12 mouse cellular contexts compared by ENCODE assay signal in genomic region chr7:80193941-80194739, GRCm38 (mm10). TPM values are rescaled to one million over a fixed set of nuclear protein-coding genes. Genes with fewer than 3 reads are reported as not detected.
DNase-seq lines count a peak whose midpoint lies in the region; ATAC-seq lines count a peak whose summit lies in the region.
"Had no signal": no experiment of that assay in that cellular context is flagged by ENCODE, and none has a peak within 500 bp of the region (broad histone marks: within the 10 kb centered on the region; RNA-seq: fewer than 3 reads in every experiment).

No protein-coding gene starts in this region.

- no peak for ATAC-seq in embryonic facial prominence, embryonic 15.5 days (ENCODE audit: insufficient number of reproducible peaks, low FRiP score, low TSS enrichment, low read depth)
- ATAC-seq in hindbrain, embryonic 16.5 days, result no peak; the same call in 1 of the 2 replicates
- ATAC-seq in neural tube, embryonic 14.5 days (ENCODE audit: low read depth), result no peak

- no peak overlapping the region for H3K4me2 ChIP-seq in embryonic facial prominence, embryonic 15.5 days (replicated peaks)
- peak overlapping the region; percentile 13 for H3K4me2 ChIP-seq in hindbrain, embryonic 16.5 days (ENCODE audit: low read length)
- H3K4me2 ChIP-seq in neural tube, embryonic 14.5 days (ENCODE audit: low read depth, low read length), result peak overlapping the region; percentile 11; the same call in 1 of the 2 replicates

- no peak overlapping the region for H3K9ac ChIP-seq in embryonic facial prominence, embryonic 15.5 days
- H3K9ac ChIP-seq in hindbrain, embryonic 16.5 days (ENCODE audit: low read depth, low read length), result peak overlapping the region; percentile 35; the same call in 1 of the 2 replicates
- H3K9ac ChIP-seq in neural tube, embryonic 14.5 days (replicated peaks; ENCODE audit: low read depth, low read length), result no peak overlapping the region

- no peak overlapping the region for H3K4me3 ChIP-seq in embryonic facial prominence, embryonic 15.5 days (replicated peaks)
- no peak overlapping the region for H3K4me3 ChIP-seq in hindbrain, embryonic 16.5 days (ENCODE audit: low read length)
- no peak overlapping the region for H3K4me3 ChIP-seq in neural tube, embryonic 14.5 days (ENCODE audit: low read depth, low read length)

- 44% methylated on average over 13 of the region's 13 CpGs for WGBS in embryonic facial prominence, embryonic 15.5 days
- 41% methylated on average over 13 of the region's 13 CpGs for WGBS in hindbrain, embryonic 16.5 days
- 43% methylated on average over 13 of the region's 13 CpGs for WGBS in neural tube, embryonic 14.5 days

- H3K36me3 ChIP-seq in embryonic facial prominence, embryonic 15.5 days, result no peaks in the 10 kb centered on the region
- no peaks in the 10 kb centered on the region for H3K36me3 ChIP-seq in hindbrain, embryonic 16.5 days (ENCODE audit: control insufficient read depth, insufficient read depth, low read length)
- H3K36me3 ChIP-seq in neural tube, embryonic 14.5 days (ENCODE audit: control insufficient read depth, insufficient read depth, low read length), result no peaks in the 10 kb centered on the region

- H3K4me1 ChIP-seq in embryonic facial prominence, embryonic 15.5 days, result peaks cover 62% of the 10 kb centered on the region
- peaks cover 33% of the 10 kb centered on the region for H3K4me1 ChIP-seq in hindbrain, embryonic 16.5 days (ENCODE audit: control insufficient read depth, insufficient read depth, low read depth, low read length)
- H3K4me1 ChIP-seq in neural tube, embryonic 14.5 days (ENCODE audit: control insufficient read depth, insufficient read depth, low read length), result peaks cover 38% of the 10 kb centered on the region

- peak; percentile 50 for DNase-seq in lung, postnatal 10 days
- DNase-seq in lung, adult 18-20 months, result no peak
- DNase-seq in left cerebral cortex, adult 11 months (ENCODE audit: low spot score), result no peak
- no peak for DNase-seq in gastrocnemius, postnatal 4 days (ENCODE audit: low spot score in 2 of 2)
- no peak for DNase-seq in MN1 (ENCODE audit: low spot score)
- DNase-seq: embryo, embryonic 11 days; heart, postnatal 36 days; layer of hippocampus, postnatal 36 days had no signal

- H3K27me3 ChIP-seq in embryonic facial prominence, embryonic 15.5 days, result no peaks in the 10 kb centered on the region
- H3K27me3 ChIP-seq in hindbrain, embryonic 16.5 days (replicated peaks; ENCODE audit: control insufficient read depth, insufficient read depth, low read length), result no peaks in the 10 kb centered on the region
- no peaks in the 10 kb centered on the region for H3K27me3 ChIP-seq in neural tube, embryonic 14.5 days (ENCODE audit: control insufficient read depth, insufficient read depth, low read length)

- no peaks in the 10 kb centered on the region for H3K9me3 ChIP-seq in embryonic facial prominence, embryonic 15.5 days (replicated peaks)
- H3K9me3 ChIP-seq in hindbrain, embryonic 16.5 days (ENCODE audit: control insufficient read depth, low read length), result no peaks in the 10 kb centered on the region
- no peaks in the 10 kb centered on the region for H3K9me3 ChIP-seq in neural tube, embryonic 14.5 days (ENCODE audit: control insufficient read depth, low read length)

- peak overlapping the region; percentile 80 for H3K27ac ChIP-seq in embryonic facial prominence, embryonic 15.5 days (replicated peaks)
- H3K27ac ChIP-seq in hindbrain, embryonic 16.5 days (ENCODE audit: low read depth, low read length), result peak overlapping the region; percentile 67
- peak overlapping the region; percentile 72 for H3K27ac ChIP-seq in neural tube, embryonic 14.5 days (ENCODE audit: low read depth, low read length)

RNA-seq across cellular contexts. Expression of gene Sema4b, which starts 7.5 kb away (rescaled TPM):
- 23.0 and 25.2 TPM in 2 replicates for polyA plus RNA-seq in embryonic facial prominence, embryonic 15.5 days (2015; fragmentation: Nextera tagmentation; extraction: Ambion mirVana)
- polyA plus RNA-seq in hindbrain, embryonic 16.5 days (2015; fragmentation: Nextera tagmentation; extraction: Ambion mirVana), result 21.1 and 24.3 TPM in 2 replicates
- 18.7 and 25.7 TPM in 2 replicates for polyA plus RNA-seq in neural tube, embryonic 14.5 days (2014; fragmentation: Nextera tagmentation; extraction: Ambion mirVana)
- 1 to 10 TPM; 5.4 to 5.6 TPM for total RNA-seq in gastrocnemius, postnatal 4 days (2021)

RNA-seq across cellular contexts. Expression of gene Cib1, which starts 38.5 kb away (rescaled TPM):
- polyA plus RNA-seq in embryonic facial prominence, embryonic 15.5 days (2015; fragmentation: Nextera tagmentation; extraction: Ambion mirVana), result 96.8 and 108 TPM in 2 replicates
- polyA plus RNA-seq in hindbrain, embryonic 16.5 days (2015; fragmentation: Nextera tagmentation; extraction: Ambion mirVana), result 42.4 and 42.6 TPM in 2 replicates
- polyA plus RNA-seq in neural tube, embryonic 14.5 days (2014; fragmentation: Nextera tagmentation; extraction: Ambion mirVana), result 26.4 and 38.0 TPM in 2 replicates
- 10 to 100 TPM; 21.1 to 21.2 TPM for total RNA-seq in gastrocnemius, postnatal 4 days (2021)

RNA-seq across cellular contexts. Expression of gene Gdpgp1, which starts 38.5 kb away (rescaled TPM):
- 4.1 TPM in 2 replicates for polyA plus RNA-seq in embryonic facial prominence, embryonic 15.5 days (2015; fragmentation: Nextera tagmentation; extraction: Ambion mirVana)
- polyA plus RNA-seq in hindbrain, embryonic 16.5 days (2015; fragmentation: Nextera tagmentation; extraction: Ambion mirVana), result 4.5 and 4.9 TPM in 2 replicates
- polyA plus RNA-seq in neural tube, embryonic 14.5 days (2014; fragmentation: Nextera tagmentation; extraction: Ambion mirVana), result 4.5 and 5.3 TPM in 2 replicates
- 1 to 10 TPM; 1.7 to 1.9 TPM for total RNA-seq in gastrocnemius, postnatal 4 days (2021)

RNA-seq across cellular contexts. Expression of gene Ttll13, which starts 52.0 kb away (rescaled TPM):
- 1.3 and 1.6 TPM in 2 replicates for polyA plus RNA-seq in embryonic facial prominence, embryonic 15.5 days (2015; fragmentation: Nextera tagmentation; extraction: Ambion mirVana)
- polyA plus RNA-seq in hindbrain, embryonic 16.5 days (2015; fragmentation: Nextera tagmentation; extraction: Ambion mirVana), result 3.3 TPM in 2 replicates
- polyA plus RNA-seq in neural tube, embryonic 14.5 days (2014; fragmentation: Nextera tagmentation; extraction: Ambion mirVana), result 3.1 and 4.2 TPM in 2 replicates
- total RNA-seq in gastrocnemius, postnatal 4 days (2021), result under 1 TPM; 0.36 to 0.61 TPM
- total RNA-seq: monocyte, adult 5-6 weeks had no signal
